In the genomic region with DNA sequence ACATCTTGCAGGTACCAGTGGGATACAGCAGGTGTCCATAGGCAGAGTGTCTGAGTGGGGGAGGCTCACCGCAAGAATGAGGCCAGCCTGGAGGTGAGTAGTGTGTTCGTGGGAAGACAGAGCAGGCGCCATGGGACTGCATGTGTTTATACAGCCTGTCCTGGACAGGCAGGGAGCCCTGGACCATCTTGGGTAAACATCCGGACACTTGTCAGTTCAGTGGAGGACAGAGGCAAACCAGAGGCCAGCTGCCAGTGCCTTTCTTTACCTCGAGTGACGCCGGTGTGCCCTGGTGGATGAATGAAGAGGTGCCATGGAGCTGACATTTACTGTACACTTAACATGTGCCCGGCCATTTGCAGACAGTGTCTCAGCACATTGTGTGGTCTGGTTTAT, we compare ENCODE assay signal across 17 mouse cellular contexts. TPM values are rescaled to one million over a fixed set of nuclear protein-coding genes. Genes with fewer than 3 reads are reported as not detected.
A peak's percentile ranks its signal among the peaks of the same experiment; 100 is the strongest.
DNase-seq lines count a peak whose midpoint lies in the region; ATAC-seq lines count a peak whose summit lies in the region.
"Had no signal": no experiment of that assay in that cellular context is flagged by ENCODE, and none has a peak within 500 bp of the region (broad histone marks: within the 10 kb centered on the region; RNA-seq: fewer than 3 reads in every experiment).

No protein-coding gene starts in this region.

- 0 out of 2 replicates have a peak overlapping the region, but pooled peaks have one; percentile 24 for H3K4me2 ChIP-seq in liver, embryonic 12.5 days
- H3K4me2 ChIP-seq: embryonic facial prominence, embryonic 13.5 days; forebrain, embryonic 13.5 days; hindbrain, embryonic 12.5 days; limb, embryonic 13.5 days had no signal

- no peaks in the 10 kb centered on the region for H3K36me3 ChIP-seq in liver, embryonic 12.5 days
- H3K36me3 ChIP-seq: hindbrain, embryonic 12.5 days; limb, embryonic 13.5 days had no signal

- H3K27ac ChIP-seq in liver, embryonic 12.5 days: no peak overlapping the region
- H3K27ac ChIP-seq: embryonic facial prominence, embryonic 13.5 days; forebrain, embryonic 13.5 days; hindbrain, embryonic 12.5 days; left cerebral cortex, adult 2 months; limb, embryonic 13.5 days had no signal

- no peak overlapping the region for H3K9ac ChIP-seq in liver, embryonic 12.5 days
- H3K9ac ChIP-seq: embryonic facial prominence, embryonic 13.5 days; forebrain, embryonic 13.5 days; hindbrain, embryonic 12.5 days; limb, embryonic 13.5 days had no signal

- H3K9me3 ChIP-seq in liver, embryonic 12.5 days (replicated peaks): no peaks in the 10 kb centered on the region
- H3K9me3 ChIP-seq: embryonic facial prominence, embryonic 13.5 days; forebrain, embryonic 13.5 days; hindbrain, embryonic 12.5 days; limb, embryonic 13.5 days had no signal

- WGBS in liver, embryonic 12.5 days (ENCODE audit: insufficient replicate concordance): 62% methylated on average over 8 of the region's 8 CpGs

- no peak overlapping the region for H3K4me3 ChIP-seq in liver, embryonic 12.5 days
- H3K4me3 ChIP-seq: embryonic facial prominence, embryonic 13.5 days; forebrain, embryonic 13.5 days; hindbrain, embryonic 12.5 days; left cerebral cortex, adult 2 months; limb, embryonic 13.5 days had no signal

- peak; percentile 96 for DNase-seq in heart, adult 11 months
- no peak for DNase-seq in heart, adult 9 months (ENCODE audit: low spot score in 2 of 2)
- DNase-seq in MN1 (ENCODE audit: low spot score) (peak; percentile 52), adipocyte (ENCODE audit: low spot score) (no peak)
- DNase-seq in lung, postnatal 14 days: peak; percentile 72
- no peak for DNase-seq in layer of hippocampus, postnatal 10 days (ENCODE audit: low spot score in 2 of 2)
- no peak for DNase-seq in Muller cell, postnatal 12 days (ENCODE audit: inconsistent ontology term)
- DNase-seq: adrenal gland, postnatal 36 days; cerebellum, postnatal 25 days; gastrocnemius, postnatal 14 days; kidney, adult 18-20 months had no signal

- no peak for ATAC-seq in liver, embryonic 12.5 days
- ATAC-seq: forebrain, embryonic 13.5 days had no signal

- H3K4me1 ChIP-seq in liver, embryonic 12.5 days: peaks cover 32% of the 10 kb centered on the region

- H3K27me3 ChIP-seq in liver, embryonic 12.5 days (replicated peaks): no peaks in the 10 kb centered on the region; the same call in 1 of the 2 replicates
- H3K27me3 ChIP-seq: embryonic facial prominence, embryonic 13.5 days; hindbrain, embryonic 12.5 days; limb, embryonic 13.5 days had no signal

RNA-seq across cellular contexts. Expression of a gene that starts 26.0 kb away (rescaled TPM):
- 17.8 and 18.5 TPM in 2 replicates for polyA plus RNA-seq in liver, embryonic 12.5 days (2016; fragmentation: Nextera tagmentation; extraction: Ambion mirVana)
- total RNA-seq in layer of hippocampus, postnatal 10 days (2021): 10 to 100 TPM; 55.7 to 67.8 TPM

Comparison
In these comparisons a context has a peak if more than half of its experiments do, and no peak if none do; other contexts are left out.
1. DNase-seq: peak in heart, adult 11 months (single experiment), MN1 (single experiment) and lung, postnatal 14 days (single experiment); none in heart, adult 9 months (0 of 2), layer of hippocampus, postnatal 10 days (0 of 2), adipocyte (single experiment) and Muller cell, postnatal 12 days (single experiment).